Mouse (Mus musculus) brown adipose tissue, adult 24 weeks (tissue): Measurements from ENCODE around the gene Olfr156. TPM values are rescaled to one million over a fixed set of nuclear protein-coding genes. Genes with fewer than 3 reads are reported as not detected.

Source experiments
- H3K27ac ChIP-seq: fragments of 200-500 bp; replicated peaks from 2 replicates; pipeline ENCODE4 v1.5.1; 2012; ENCODE audit warnings: low read depth, mild to moderate bottlenecking, low read length
- H3K4me1 ChIP-seq: fragments of 200-500 bp; 2 replicates; pipeline ENCODE4 v1.6.1; 2012; ENCODE audit warnings: low read length, mixed read lengths; ENCODE audit not compliant: control insufficient read depth, insufficient read depth, insufficient read length
- H3K4me3 ChIP-seq: fragments of 200-500 bp; 2 replicates; pipeline ENCODE4 v1.5.1; 2012; ENCODE audit warnings: low read depth, mild to moderate bottlenecking, low read length, moderate library complexity; ENCODE audit not compliant: insufficient read depth
- polyA plus RNA-seq: library from polyadenylated mRNA; stranded (reverse); fragments of >200 nt; gene quantifications from 2 replicates; pipeline ENCODE4 v1.2.4, GENCODE M21; 2012; ENCODE audit not compliant: missing spikeins, insufficient read depth, insufficient read length

The Olfr156 gene
- polyA plus RNA-seq = not detected in 2 replicates

DNA sequence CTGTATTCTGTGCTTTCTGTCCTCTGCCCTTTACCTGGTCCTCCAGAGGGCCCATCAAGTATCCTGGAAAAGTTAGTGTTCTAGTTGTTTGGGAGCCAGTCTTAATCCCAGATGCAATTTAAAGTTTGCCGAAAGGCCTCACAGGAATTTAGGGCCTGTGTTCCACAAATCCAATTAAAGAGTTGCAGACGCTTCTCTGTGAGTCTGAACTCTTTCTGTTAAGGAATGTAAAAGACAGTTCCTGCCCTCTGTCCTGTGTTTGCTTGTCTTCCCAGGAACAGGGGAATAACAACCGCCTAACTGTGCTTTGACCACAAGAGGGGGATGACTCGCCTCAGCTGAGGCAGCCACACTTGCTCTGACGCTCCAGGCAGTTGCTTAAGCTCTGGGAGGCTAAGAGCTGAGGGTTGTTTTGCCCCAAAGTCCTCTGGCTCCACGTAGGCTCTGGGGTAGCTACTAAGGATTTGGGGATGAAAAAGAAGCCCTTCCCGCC, at the start of gene Olfr156:
Gene Olfr156, minus strand, starts transcription at position 51 of the 493 bp plus-strand sequence.
- H3K27ac ChIP-seq = no peak within 1 kb of the TSS
- no peak within 1 kb of the TSS for H3K4me3 ChIP-seq
- H3K4me1 ChIP-seq = no peaks in the 10 kb centered on the region

DNA sequence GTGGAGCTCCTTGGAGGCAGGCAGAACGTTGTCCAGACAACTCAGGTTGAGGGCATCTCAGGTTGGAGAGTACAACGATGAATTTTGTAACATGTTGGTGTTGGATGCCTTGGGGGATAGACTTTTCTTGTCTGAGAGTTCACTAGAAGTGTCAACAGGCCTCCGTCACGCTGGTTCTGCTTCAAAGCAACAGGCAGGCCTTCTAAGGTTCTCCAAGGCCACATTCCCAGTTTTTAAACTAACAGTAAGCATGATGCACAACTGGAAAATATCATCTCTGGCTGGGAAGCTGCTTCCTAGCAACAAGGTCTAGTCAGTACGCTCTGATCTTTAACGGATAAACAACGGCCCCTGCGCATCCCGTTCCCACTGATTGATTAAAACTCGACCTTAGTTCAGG, 46.1 kb upstream of the Olfr156 start:
- H3K4me1 ChIP-seq = no peaks in the 10 kb centered on the region
- H3K27ac ChIP-seq = no peak overlapping the region
- no peak overlapping the region for H3K4me3 ChIP-seq

DNA sequence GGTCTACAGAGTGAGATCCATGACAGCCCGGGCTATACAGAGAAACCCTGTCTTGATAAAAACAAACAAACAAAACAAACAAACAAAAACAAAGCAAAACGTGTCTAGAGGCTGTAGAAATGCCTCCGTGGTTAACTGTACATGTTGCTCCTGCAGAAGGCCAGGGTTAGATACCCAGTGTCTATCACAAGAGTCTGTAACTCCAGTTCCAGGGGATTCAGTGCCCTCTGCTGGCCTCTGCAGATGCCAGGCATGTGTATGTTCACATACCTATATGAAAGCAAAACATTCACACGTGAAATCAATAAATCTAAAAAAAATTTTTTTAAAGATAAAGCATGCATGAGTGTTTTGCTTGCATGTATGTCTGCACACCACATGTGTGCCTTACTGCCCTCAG, 39.6 kb upstream of the Olfr156 start:
- Histone ChIP-seq H3K4me1 (no peaks in the 10 kb centered on the region), H3K4me3 (no peak overlapping the region), H3K27ac (no peak overlapping the region)

DNA sequence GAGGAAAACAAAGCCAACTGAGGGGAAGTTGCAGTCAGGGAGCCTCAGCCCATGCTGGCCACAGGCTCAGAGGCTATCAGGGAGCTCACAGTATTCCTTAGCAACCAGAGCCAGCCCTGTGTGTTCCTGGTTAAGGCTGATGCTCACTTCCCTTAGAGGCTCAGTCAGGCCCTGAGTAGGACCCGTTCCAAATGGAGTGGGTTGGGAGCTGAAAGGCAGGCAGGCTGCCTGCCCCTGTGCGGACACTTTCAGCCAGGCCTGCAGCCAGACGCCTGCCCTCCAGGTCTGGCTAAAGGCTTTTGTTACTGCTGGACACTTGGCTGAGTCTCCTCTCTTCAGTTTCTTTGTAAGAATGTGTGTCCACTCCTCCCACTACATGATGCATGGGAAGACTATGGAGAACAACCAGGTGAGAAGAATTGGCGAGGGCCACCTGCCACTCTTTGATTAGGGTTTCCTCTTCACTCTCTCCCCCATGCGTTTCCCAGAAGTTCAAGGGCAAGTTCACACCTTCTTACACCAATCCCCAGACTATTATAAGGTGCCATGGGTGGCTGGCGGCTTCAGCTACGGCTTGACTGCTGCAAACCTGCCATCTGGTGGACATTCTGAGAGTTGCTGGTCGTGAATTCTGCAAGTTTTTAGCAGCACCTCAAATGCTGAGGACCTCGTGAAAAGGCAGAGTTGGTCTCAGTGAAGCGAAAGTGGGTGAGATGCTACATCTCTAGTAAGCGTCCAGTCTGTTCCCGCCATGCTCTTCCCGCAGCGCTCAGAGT, 37.2 kb upstream of the Olfr156 start:
- Histone ChIP-seq H3K27ac (no peak overlapping the region), H3K4me3 (no peak overlapping the region), H3K4me1 (no peaks in the 10 kb centered on the region)

GRCm38 (mm10) chr4:43859886-43860285, 36.2 kb upstream of the Olfr156 start:
- no peak overlapping the region for H3K27ac ChIP-seq
- no peaks in the 10 kb centered on the region for H3K4me1 ChIP-seq
- H3K4me3 ChIP-seq = no peak overlapping the region

DNA sequence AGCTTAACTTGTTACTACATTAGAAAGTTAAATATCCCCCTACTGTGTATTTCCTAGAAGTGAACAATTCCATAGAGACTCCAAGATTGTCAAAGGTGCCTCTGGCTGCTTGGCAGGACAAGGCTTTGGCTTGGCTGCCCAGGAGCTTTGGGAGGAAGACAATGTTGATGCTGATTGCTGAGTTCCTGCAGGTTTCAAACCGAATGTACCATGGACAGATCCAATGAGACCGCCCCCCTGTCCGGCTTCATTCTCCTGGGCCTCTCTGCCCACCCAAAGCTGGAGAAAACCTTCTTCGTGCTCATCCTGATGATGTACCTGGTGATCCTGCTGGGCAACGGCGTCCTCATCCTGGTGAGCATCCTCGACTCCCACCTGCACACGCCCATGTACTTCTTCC, 30.4 kb upstream of the Olfr156 start:
- Histone ChIP-seq H3K4me3 (no peak overlapping the region), H3K4me1 (no peaks in the 10 kb centered on the region), H3K27ac (no peak overlapping the region)

DNA sequence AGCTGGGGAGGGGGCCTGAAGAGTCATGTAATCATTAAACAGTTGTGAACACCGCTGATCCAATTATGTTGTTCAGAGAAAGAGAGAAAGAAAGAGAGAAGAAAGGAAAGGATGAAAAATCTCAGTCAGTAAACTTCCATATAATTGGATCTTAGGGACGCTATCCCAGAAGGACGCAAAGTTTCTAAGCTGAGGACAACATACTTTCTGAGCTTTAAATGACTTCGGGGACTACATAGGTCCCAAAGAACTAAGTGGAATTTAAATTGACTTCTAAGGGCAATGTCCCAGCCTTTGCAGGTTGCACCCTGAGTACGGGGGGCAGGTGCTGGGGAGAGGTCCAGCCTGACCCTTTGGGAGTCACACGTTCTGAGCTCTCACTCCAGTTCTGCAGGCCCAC, 27.6 kb upstream of the Olfr156 start, which contains the start of gene Olfr155:
Gene Olfr155, plus strand, starts transcription at position 301 of the 400 bp plus-strand sequence.
- Histone ChIP-seq H3K4me3 (no peak within 1 kb of the TSS), H3K27ac (no peak within 1 kb of the TSS), H3K4me1 (no peaks in the 10 kb centered on the region)

GRCm38 (mm10) chr4:43840101-43840500, 16.4 kb upstream of the Olfr156 start, which contains the start of gene Olfr157:
Gene Olfr157, minus strand, starts transcription at chr4:43840201.
- Histone ChIP-seq H3K4me1 (peaks cover 8% of the 10 kb centered on the region; the same call in 1 of the 2 replicates), H3K27ac (no peak within 1 kb of the TSS), H3K4me3 (no peak within 1 kb of the TSS)

DNA sequence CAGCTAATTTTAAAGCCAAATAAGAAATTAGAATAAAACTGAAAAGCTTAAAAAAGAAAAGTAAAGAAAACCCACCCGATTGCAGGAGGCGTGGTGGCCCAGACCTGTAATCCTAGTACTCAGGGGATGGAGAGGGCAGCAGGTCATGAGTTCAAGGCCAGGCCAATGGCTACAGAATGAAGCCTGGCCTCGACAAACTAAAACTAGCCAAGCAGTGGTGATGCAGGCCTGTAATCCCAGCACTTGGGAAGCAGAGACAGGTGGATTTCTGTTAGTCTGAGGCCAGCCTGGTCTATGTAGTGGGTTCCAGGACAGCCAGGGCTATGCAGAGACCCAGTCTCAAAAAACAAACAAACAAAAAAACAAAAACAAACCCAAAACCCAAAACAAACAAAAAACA, 14.6 kb upstream of the Olfr156 start:
- Histone ChIP-seq H3K4me1 (peaks cover 8% of the 10 kb centered on the region; the same call in 1 of the 2 replicates), H3K27ac (no peak overlapping the region), H3K4me3 (no peak overlapping the region)

DNA sequence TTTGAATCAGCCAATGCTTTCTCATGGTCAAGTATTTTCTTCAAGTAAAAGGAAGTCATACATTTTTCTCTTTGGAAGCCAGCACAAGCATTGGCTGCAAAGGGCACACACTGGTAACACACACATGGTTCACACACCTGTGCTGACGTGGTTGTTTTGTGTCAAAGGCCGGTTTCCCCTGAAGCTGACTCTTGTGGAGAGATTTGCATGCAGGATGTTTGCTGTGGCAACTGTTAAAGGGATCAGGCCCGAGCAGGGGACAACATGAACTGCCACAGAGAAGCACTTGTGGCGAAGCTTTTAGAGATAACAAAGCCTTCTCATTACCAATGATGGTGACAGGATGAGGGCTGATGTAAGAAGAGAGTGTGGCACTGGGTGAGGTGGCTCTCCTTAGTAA, 11.1 kb upstream of the Olfr156 start:
- no peak overlapping the region for H3K27ac ChIP-seq
- H3K4me3 ChIP-seq = no peak overlapping the region
- H3K4me1 ChIP-seq = peaks cover 8% of the 10 kb centered on the region; the same call in 1 of the 2 replicates

DNA sequence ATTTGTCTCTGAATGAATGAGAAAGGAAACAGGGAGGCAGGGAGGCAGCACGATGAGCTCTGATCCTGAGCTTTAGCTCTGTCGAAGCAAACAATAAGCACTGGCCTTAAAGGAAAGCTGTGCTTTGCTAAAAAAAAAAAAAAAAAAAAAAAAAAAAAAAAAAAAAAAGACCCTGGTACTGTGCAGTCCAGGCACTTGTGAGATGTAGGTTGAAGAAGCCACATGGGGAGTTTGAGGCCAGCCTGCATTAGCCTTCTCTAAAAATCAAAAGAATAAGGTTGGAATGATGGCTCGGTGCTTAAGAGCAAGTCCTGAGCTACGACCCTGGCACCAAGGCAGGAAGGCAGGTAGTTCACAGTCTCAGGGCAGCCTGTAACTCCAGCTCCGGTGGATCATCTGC, 10.1 kb upstream of the Olfr156 start:
- Histone ChIP-seq H3K4me3 (no peak overlapping the region), H3K4me1 (peaks cover 5% of the 10 kb centered on the region; the same call in 1 of the 2 replicates), H3K27ac (no peak overlapping the region)

DNA sequence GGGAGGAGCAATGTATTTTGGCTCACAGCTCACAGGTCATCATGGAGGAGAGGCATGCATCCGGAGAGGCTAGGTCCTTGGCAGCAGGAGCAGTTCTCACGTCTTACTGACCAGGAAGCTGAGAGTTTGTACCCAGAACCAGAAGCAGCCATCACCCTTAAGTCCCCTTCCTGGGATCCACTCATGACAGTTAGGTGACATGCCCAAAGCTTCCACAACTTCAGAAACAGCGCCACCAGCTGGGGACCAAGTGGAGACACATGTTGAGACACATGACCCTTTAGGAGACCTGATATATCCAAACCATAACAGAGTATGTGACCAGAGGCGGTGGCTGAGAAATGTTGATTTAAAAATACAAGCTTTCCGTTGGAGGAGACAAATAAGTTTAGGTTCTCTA, 8.3 kb upstream of the Olfr156 start:
- no peak overlapping the region for H3K27ac ChIP-seq
- H3K4me3 ChIP-seq = no peak overlapping the region
- no peaks in the 10 kb centered on the region for H3K4me1 ChIP-seq

DNA sequence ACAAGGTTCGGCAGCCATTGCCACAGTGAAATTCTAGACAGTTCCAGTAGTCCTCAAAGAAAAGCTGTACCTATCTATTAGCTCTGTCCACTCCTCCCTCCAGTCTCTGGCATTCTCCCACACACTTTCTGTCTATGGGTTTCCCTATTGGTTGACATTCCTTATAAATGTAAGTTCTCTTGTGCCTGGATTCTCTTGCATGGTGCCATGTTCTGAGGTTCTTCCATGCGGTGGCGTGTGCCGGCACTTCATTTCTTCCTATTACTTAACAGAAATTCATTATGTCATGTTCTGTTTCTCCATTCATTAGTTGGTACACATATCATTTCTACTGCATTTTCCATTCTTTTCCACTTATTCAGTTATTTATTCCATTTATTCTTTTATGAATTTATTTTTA, 5.1 kb upstream of the Olfr156 start:
- H3K27ac ChIP-seq = no peak overlapping the region
- H3K4me1 ChIP-seq = no peaks in the 10 kb centered on the region
- H3K4me3 ChIP-seq = no peak overlapping the region

DNA sequence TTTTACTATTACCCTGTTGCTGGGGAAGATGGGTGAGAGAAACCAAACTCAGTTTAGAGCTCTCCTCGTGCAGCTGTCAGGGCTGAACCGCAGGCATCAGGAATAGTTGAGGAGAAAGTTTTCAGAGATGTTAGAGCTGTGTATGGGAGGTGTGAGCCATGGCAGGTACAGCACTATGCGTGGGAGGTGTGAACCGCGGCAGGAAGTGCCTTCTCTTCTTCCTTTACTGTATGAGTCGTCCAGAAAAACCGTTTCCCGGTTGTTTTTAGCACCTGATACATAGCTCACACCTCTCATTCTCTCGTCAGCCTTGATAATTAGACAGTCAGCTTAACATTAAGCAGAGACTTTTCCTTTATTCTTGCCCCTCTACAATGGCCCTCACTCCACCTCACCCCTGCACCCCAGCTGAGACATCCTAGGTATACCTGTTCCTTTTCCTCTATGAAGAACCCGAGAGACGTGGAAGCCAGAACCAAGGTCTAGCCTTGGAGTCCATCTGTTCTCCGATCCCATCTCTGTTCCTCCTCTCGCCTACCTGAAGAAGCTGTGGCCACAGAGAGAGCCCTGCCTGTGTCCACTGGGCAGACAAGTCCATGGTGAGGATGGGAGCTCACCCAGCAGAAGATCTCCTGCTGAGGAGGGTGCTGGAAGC, 672 bp downstream of the Olfr156 start:
- Histone ChIP-seq H3K27ac (no peak overlapping the region), H3K4me1 (no peaks in the 10 kb centered on the region), H3K4me3 (no peak overlapping the region)

DNA sequence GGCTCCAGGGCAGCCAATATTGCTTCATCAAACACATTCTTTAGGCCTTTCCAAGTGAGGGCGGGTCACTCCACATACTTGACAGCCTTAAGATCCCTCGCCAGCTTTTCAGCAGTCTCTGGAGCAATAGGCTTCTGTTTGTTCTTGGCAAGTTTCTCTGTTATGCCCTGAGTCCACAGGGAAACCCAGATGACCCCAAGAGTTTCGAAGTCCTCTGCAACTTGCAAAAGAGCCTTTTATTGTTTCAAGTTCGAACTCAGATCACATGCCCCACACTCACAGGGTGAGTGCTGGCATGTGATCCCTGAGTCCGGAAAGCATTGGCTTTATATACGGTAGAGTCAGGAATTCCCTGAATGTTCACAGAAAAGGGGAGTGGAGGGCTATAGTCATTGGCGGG, 24.8 kb downstream of the Olfr156 start:
- Histone ChIP-seq H3K4me3 (no peak overlapping the region), H3K27ac (no peak overlapping the region), H3K4me1 (no peaks in the 10 kb centered on the region)
